Mouse (Mus musculus): ENCODE measurements around the gene Slc16a12.

DNA sequence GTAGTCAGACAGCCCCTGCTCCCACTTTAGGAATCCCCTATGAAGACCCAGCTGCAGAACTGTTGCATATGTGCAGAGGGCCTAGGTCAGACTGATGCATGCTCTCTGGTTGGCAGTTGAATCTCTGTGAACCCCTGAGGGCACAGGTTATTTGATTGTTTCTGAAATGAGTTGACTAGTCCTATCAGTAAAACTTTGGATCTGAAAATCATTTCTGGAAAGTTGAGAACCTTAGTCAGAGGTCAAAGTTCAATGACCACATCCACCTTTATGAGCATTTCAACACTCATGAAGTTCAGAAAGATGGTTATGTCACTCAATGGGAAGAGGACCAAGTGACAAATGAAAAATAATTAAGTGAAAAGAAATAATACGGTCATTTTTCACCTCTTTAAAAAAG, 61.6 kb downstream of the Slc16a12 start:
- no peak for TF ChIP-seq GATA1 (IDR thresholded peaks at IDR 0.05; ENCODE audit: borderline replicate concordance, low read length)
- TF ChIP-seq FLI1 (IDR thresholded peaks at IDR 0.05; ENCODE audit: low read length): no peak

Data from megakaryocyte, embryonic 14.5 days (primary cell).